Mouse (Mus musculus) splenic B cell, adult 2 months (primary cell): ENCODE measurements around the gene Sorcs2.
A peak's percentile ranks its signal among the peaks of the same experiment; 100 is the strongest.

Source experiments
- DNase-seq: peaks from one replicate; pipeline ENCODE4 v3.0.0-alpha.2; 2011; ENCODE audit warnings: low read depth, low spot score
- H3K27me3 ChIP-seq: 2 replicates; pipeline ENCODE4 v1.6.1; 2012; ENCODE audit warnings: mild to moderate bottlenecking, low read length, moderate library complexity, mixed read lengths; ENCODE audit not compliant: control insufficient read depth, poor library complexity, insufficient read depth, severe bottlenecking
- H3K36me3 ChIP-seq: 2 replicates; pipeline ENCODE4 v1.6.1; 2012; ENCODE audit warnings: mild to moderate bottlenecking, low read length, moderate library complexity, mixed read lengths; ENCODE audit not compliant: control insufficient read depth, poor library complexity, insufficient read depth, severe bottlenecking

The Sorcs2 gene

GRCm38 (mm10) chr5:36356659-36357058 is 41.3 kb downstream of the Sorcs2 start:
- Histone ChIP-seq H3K36me3 (no peaks in the 10 kb centered on the region), H3K27me3 (no peaks in the 10 kb centered on the region)
- no peak for DNase-seq

- no peak for DNase-seq
- no peaks in the 10 kb centered on the region for H3K36me3 ChIP-seq
- H3K27me3 ChIP-seq = no peaks in the 10 kb centered on the region
These were observed 42.3 kb downstream of the Sorcs2 start for GRCm38 (mm10) chr5:36355683-36356082.

GRCm38 (mm10) chr5:36353679-36354078 is 44.3 kb downstream of the Sorcs2 start:
- Histone ChIP-seq H3K36me3 (no peaks in the 10 kb centered on the region), H3K27me3 (no peaks in the 10 kb centered on the region)
- DNase-seq = no peak

GRCm38 (mm10) chr5:36353194-36353593 is 44.7 kb downstream of the Sorcs2 start:
- H3K27me3 ChIP-seq = no peaks in the 10 kb centered on the region
- no peak for DNase-seq
- no peaks in the 10 kb centered on the region for H3K36me3 ChIP-seq

GRCm38 (mm10) chr5:36346698-36347097 is 51.2 kb downstream of the Sorcs2 start:
- no peak for DNase-seq
- no peaks in the 10 kb centered on the region for H3K27me3 ChIP-seq
- H3K36me3 ChIP-seq = no peaks in the 10 kb centered on the region

GRCm38 (mm10) chr5:36339283-36339682 is 58.7 kb downstream of the Sorcs2 start:
- DNase-seq = no peak
- H3K36me3 ChIP-seq = no peaks in the 10 kb centered on the region
- H3K27me3 ChIP-seq = no peaks in the 10 kb centered on the region

GRCm38 (mm10) chr5:36336252-36336651 is 61.7 kb downstream of the Sorcs2 start:
- H3K27me3 ChIP-seq = no peaks in the 10 kb centered on the region
- no peak for DNase-seq
- H3K36me3 ChIP-seq = no peaks in the 10 kb centered on the region

- no peaks in the 10 kb centered on the region for H3K27me3 ChIP-seq
- no peaks in the 10 kb centered on the region for H3K36me3 ChIP-seq
- no peak for DNase-seq
These were observed 62.3 kb downstream of the Sorcs2 start for GRCm38 (mm10) chr5:36335661-36336060.

- H3K27me3 ChIP-seq = no peaks in the 10 kb centered on the region
- H3K36me3 ChIP-seq = no peaks in the 10 kb centered on the region
- DNase-seq = no peak
These were observed 63.7 kb downstream of the Sorcs2 start for GRCm38 (mm10) chr5:36334227-36334626.

GRCm38 (mm10) chr5:36330472-36331155 is 67.3 kb downstream of the Sorcs2 start:
- no peaks in the 10 kb centered on the region for H3K27me3 ChIP-seq

GRCm38 (mm10) chr5:36326057-36327010 is 71.6 kb downstream of the Sorcs2 start:
- Histone ChIP-seq H3K36me3 (no peaks in the 10 kb centered on the region), H3K27me3 (no peaks in the 10 kb centered on the region)
- no peak for DNase-seq

More at GRCm38 (mm10) chr5:36330472-36331155, 67.3 kb downstream of the Sorcs2 start:
- no peaks in the 10 kb centered on the region for H3K36me3 ChIP-seq
- no peak for DNase-seq

- no peaks in the 10 kb centered on the region for H3K36me3 ChIP-seq
- DNase-seq = no peak
- H3K27me3 ChIP-seq = no peaks in the 10 kb centered on the region
These were observed 73.8 kb downstream of the Sorcs2 start for GRCm38 (mm10) chr5:36324140-36324572.

GRCm38 (mm10) chr5:36323526-36323925 is 74.4 kb downstream of the Sorcs2 start:
- H3K36me3 ChIP-seq = no peaks in the 10 kb centered on the region
- H3K27me3 ChIP-seq = no peaks in the 10 kb centered on the region
- DNase-seq = peak; percentile 83

- H3K36me3 ChIP-seq = no peaks in the 10 kb centered on the region
- no peaks in the 10 kb centered on the region for H3K27me3 ChIP-seq
- DNase-seq = no peak
These were observed 76.4 kb downstream of the Sorcs2 start for GRCm38 (mm10) chr5:36321581-36321980.

GRCm38 (mm10) chr5:36320667-36321066 is 77.3 kb downstream of the Sorcs2 start:
- Histone ChIP-seq H3K36me3 (no peaks in the 10 kb centered on the region), H3K27me3 (no peaks in the 10 kb centered on the region)
- DNase-seq = no peak
